Mouse (Mus musculus): ENCODE data around the gene Blzf1. TPM values are rescaled to one million over a fixed set of nuclear protein-coding genes. Genes with fewer than 3 reads are reported as not detected.

Gene Blzf1
- total RNA-seq, 2 experiments from 2014 or later: 24.5 to 31.2 TPM

DNA sequence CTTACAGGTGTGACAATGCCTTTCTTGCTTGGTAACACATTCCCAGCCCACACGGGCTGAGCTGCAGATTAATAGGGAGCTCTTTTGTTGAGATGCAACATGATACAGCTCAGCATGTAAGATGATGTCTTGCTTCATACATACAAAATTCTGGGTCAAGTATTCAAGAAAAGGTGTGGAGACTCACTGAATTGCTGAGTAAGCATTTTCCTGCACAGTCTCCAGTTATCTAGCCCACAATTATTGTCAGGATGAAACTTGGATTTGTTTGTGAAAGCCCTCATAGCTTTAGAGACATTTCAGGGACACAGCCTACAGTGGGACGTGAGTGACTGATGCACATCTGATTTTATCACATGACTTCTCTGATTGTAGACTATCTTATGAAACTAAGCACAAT, 65.8 kb downstream of the Blzf1 start:
- DNase-seq (ENCODE audit: low spot score in 2 of 2): no peak

Other genes with a start within 250 kb of the Blzf1 start
- under 1 TPM; 0.39 to 0.56 TPM for gene Sell, start 245.5 kb downstream of the Blzf1 start, total RNA-seq (2021)
- gene Selp, start 192.2 kb downstream of the Blzf1 start, total RNA-seq (2021): 1 to 10 TPM in 1 of 2 experiments, under 1 TPM in 1; 0.81 to 1.5 TPM
- under 1 TPM; 0.32 to 0.80 TPM for gene F5, start 155.7 kb downstream of the Blzf1 start, total RNA-seq (2021)
- 1 to 10 TPM; 2.7 to 2.9 TPM for gene Slc19a2, start 58.4 kb downstream of the Blzf1 start, total RNA-seq (2021)
- gene Ccdc181, start 31.9 kb downstream of the Blzf1 start, total RNA-seq (2021): 1 to 10 TPM; 5.6 to 5.8 TPM
- 1 to 10 TPM; 7.7 to 8.5 TPM for gene Nme7, start 3.4 kb downstream of the Blzf1 start, total RNA-seq (2021)
- 10 to 100 TPM; 61.7 to 77.4 TPM for gene Atp1b1, start 150.9 kb upstream of the Blzf1 start, total RNA-seq (2021)

All from gastrocnemius, postnatal 4 days (tissue).